In the genomic region with DNA sequence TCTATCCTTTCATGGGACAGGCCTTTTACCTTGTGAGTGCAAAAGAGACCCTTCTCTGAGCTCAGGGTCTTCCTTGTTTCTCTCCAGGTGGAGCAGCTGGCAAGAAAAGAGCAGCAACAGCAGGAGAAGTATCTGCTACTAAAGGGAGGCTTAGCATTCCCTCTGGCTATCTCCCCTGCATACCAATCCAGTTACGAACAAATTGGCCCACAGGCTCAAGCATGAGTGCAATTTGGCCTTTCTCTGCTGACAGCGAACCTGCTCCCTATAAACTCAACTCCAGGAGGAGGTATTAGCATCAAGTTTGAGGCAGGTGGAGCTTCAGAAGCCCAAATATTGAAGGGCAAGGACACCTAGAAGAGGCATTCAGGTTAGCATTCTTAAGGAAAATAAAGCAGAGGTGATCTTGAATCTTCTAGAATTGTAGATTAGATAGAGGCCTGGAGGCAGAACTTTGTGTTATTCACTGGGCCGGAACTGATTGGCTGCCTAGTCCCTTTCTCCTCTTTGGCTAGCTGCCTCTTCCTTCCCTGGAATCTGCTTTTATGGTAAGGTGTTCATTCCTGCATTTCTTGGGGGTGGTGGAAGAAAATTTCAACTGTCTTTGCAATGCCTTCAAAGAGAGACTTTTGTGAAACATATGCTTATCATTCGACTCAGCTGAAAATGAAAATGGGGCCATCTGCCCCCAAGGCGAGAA, we compare ENCODE assay signal across 14 mouse cellular contexts.
A peak's percentile ranks its signal among the peaks of the same experiment; 100 is the strongest.
DNase-seq lines count a peak whose midpoint lies in the region; ATAC-seq lines count a peak whose summit lies in the region.
"Had no signal": no experiment of that assay in that cellular context is flagged by ENCODE, and none has a peak within 500 bp of the region (broad histone marks: within the 10 kb centered on the region; RNA-seq: fewer than 3 reads in every experiment).

No protein-coding gene starts in this region.

- H3K36me3 ChIP-seq in heart, embryonic 10.5 days, result no peaks in the 10 kb centered on the region
- no peaks in the 10 kb centered on the region for H3K36me3 ChIP-seq in midbrain, embryonic 16.5 days (ENCODE audit: control insufficient read depth, insufficient read depth, low read length)
- H3K36me3 ChIP-seq: embryonic facial prominence, embryonic 13.5 days; intestine, embryonic 15.5 days had no signal

- H3K9me3 ChIP-seq in heart, embryonic 10.5 days, result no peaks in the 10 kb centered on the region
- H3K9me3 ChIP-seq in midbrain, embryonic 16.5 days (replicated peaks; ENCODE audit: control insufficient read depth, low read length, poor library complexity, severe bottlenecking), result no peaks in the 10 kb centered on the region
- H3K9me3 ChIP-seq: embryonic facial prominence, embryonic 13.5 days; forebrain, embryonic 13.5 days; intestine, embryonic 15.5 days had no signal

- H3K4me2 ChIP-seq in midbrain, embryonic 16.5 days (ENCODE audit: low read length), result no peak overlapping the region
- H3K4me2 ChIP-seq: embryonic facial prominence, embryonic 13.5 days; forebrain, embryonic 13.5 days; intestine, embryonic 15.5 days had no signal

- DNase-seq in gastrocnemius, adult 18-20 months (ENCODE audit: low spot score), result peak; percentile 34
- no peak for DNase-seq in gastrocnemius, postnatal 10 days
- peak; percentile 46 for DNase-seq in 3134 (ENCODE audit: extremely low read depth, insufficient read length, low spot score)
- peak; percentile 80 for DNase-seq in heart, embryonic 10.5 days (ENCODE audit: low spot score)
- peak; percentile 66 for DNase-seq in heart, postnatal 4 days
- DNase-seq in embryo, embryonic 11 days, result no peak
- DNase-seq in frontal cortex, postnatal 36 days (ENCODE audit: low spot score in 2 of 2), result no peak
- DNase-seq: cerebellum, adult 9-11 months; liver had no signal

- H3K4me3 ChIP-seq in heart, embryonic 10.5 days, result no peak overlapping the region
- no peak overlapping the region for H3K4me3 ChIP-seq in midbrain, embryonic 16.5 days (ENCODE audit: low read depth, low read length)
- H3K4me3 ChIP-seq: embryonic facial prominence, embryonic 13.5 days; forebrain, embryonic 13.5 days; intestine, embryonic 15.5 days; myocyte had no signal

- H3K4me1 ChIP-seq in heart, embryonic 10.5 days, result peaks cover 14% of the 10 kb centered on the region; the same call in 1 of the 2 replicates
- H3K4me1 ChIP-seq in midbrain, embryonic 16.5 days (ENCODE audit: control insufficient read depth, insufficient read depth, low read length), result no peaks in the 10 kb centered on the region
- H3K4me1 ChIP-seq: embryonic facial prominence, embryonic 13.5 days; forebrain, embryonic 13.5 days; intestine, embryonic 15.5 days had no signal

- ATAC-seq in midbrain, embryonic 16.5 days, result no peak
- ATAC-seq: forebrain, embryonic 13.5 days; intestine, embryonic 15.5 days had no signal

- H3K27me3 ChIP-seq in heart, embryonic 10.5 days (ENCODE audit: insufficient read depth, poor library complexity, severe bottlenecking), result no peaks in the 10 kb centered on the region
- no peaks in the 10 kb centered on the region for H3K27me3 ChIP-seq in midbrain, embryonic 16.5 days (ENCODE audit: control insufficient read depth, insufficient read depth, low read depth, low read length)
- H3K27me3 ChIP-seq: embryonic facial prominence, embryonic 13.5 days; forebrain, embryonic 13.5 days; intestine, embryonic 15.5 days had no signal

- no peak overlapping the region for H3K9ac ChIP-seq in midbrain, embryonic 16.5 days (ENCODE audit: low read depth, low read length)
- H3K9ac ChIP-seq: embryonic facial prominence, embryonic 13.5 days; forebrain, embryonic 13.5 days; intestine, embryonic 15.5 days had no signal

- peak overlapping the region; percentile 53 for H3K27ac ChIP-seq in heart, embryonic 10.5 days
- H3K27ac ChIP-seq in midbrain, embryonic 16.5 days (ENCODE audit: low read length), result no peak overlapping the region
- H3K27ac ChIP-seq: embryonic facial prominence, embryonic 13.5 days; forebrain, embryonic 13.5 days; intestine, embryonic 15.5 days had no signal

- WGBS in heart, embryonic 10.5 days, result 48% methylated on average over 5 of the region's 5 CpGs
- WGBS in midbrain, embryonic 16.5 days, result 78% methylated on average over 5 of the region's 5 CpGs

Comparison
In these comparisons a context has a peak if more than half of its experiments do, and no peak if none do; other contexts are left out.
1. DNase-seq: peak in gastrocnemius, adult 18-20 months (single experiment), 3134 (single experiment), heart, embryonic 10.5 days (single experiment) and heart, postnatal 4 days (single experiment); none in gastrocnemius, postnatal 10 days (single experiment), embryo, embryonic 11 days (single experiment) and frontal cortex, postnatal 36 days (0 of 2).